Mouse (Mus musculus): Measurements from ENCODE around the gene Grip2.

- TF ChIP-seq CTCF (conservative IDR thresholded peaks at IDR 0.05; ENCODE audit: insufficient read depth, insufficient read length, low read depth, low read length), result no peak
- TF ChIP-seq POLR2A (IDR thresholded peaks at IDR 0.05; ENCODE audit: low read depth, low read length), result no peak
These were observed 35.8 kb upstream of the Grip2 start for GRCm38 (mm10) chr6:91862848-91863247.
